Mouse (Mus musculus) ES-E14 (cell line): Measurements from ENCODE around the gene Rgs1. TPM values are rescaled to one million over a fixed set of nuclear protein-coding genes. Genes with fewer than 3 reads are reported as not detected.

Experiments
- DNase-seq: peaks from one replicate; pipeline ENCODE4 v3.0.0-alpha.2; 2013; ENCODE audit warnings: low read depth, low spot score
- H3K27ac ChIP-seq: 2 replicates; pipeline ENCODE4 v1.5.1; 2012; ENCODE audit warnings: low read depth, mild to moderate bottlenecking, low read length, moderate library complexity, mixed read lengths; ENCODE audit not compliant: poor library complexity, insufficient read depth, severe bottlenecking
- H3K36me3 ChIP-seq: 2 replicates; pipeline ENCODE4 v1.6.1; 2012; ENCODE audit warnings: mild to moderate bottlenecking, low read length, moderate library complexity, mixed read lengths; ENCODE audit not compliant: control insufficient read depth, poor library complexity, insufficient read depth, severe bottlenecking
- H3K4me1 ChIP-seq, 2 experiments: fragments of 150-350 bp in 1 of 2; sonication (generic) in 1 of 2; 2 replicates each; pipeline ENCODE4 v1.6.1; 2012; ENCODE audit warnings: low read length in 2 of 2, mild to moderate bottlenecking in 1 of 2, mixed read lengths in 1 of 2; ENCODE audit not compliant: control insufficient read depth in 2 of 2, insufficient read depth in 2 of 2, poor library complexity in 1 of 2
- H3K4me3 ChIP-seq, 2 experiments: fragments of 150-350 bp in 1 of 2; sonication (generic) in 1 of 2; 2 replicates each; pipeline ENCODE4 v1.5.1; 2012; ENCODE audit warnings: low read length in 2 of 2, low read depth in 1 of 2, mild to moderate bottlenecking in 1 of 2, mixed read lengths in 1 of 2; ENCODE audit not compliant: insufficient read depth in 1 of 2, poor library complexity in 1 of 2, severe bottlenecking in 1 of 2
- H3K9ac ChIP-seq: 2 replicates; pipeline ENCODE4 v1.6.1; 2012; ENCODE audit warnings: low read depth, mild to moderate bottlenecking, low read length, mixed read lengths; ENCODE audit not compliant: poor library complexity, insufficient read depth, severe bottlenecking
- H3K9me3 ChIP-seq: fragments of 150-350 bp; sonication (generic); 2 replicates; pipeline ENCODE4 v1.6.1; 2012; ENCODE audit warnings: low read depth, mild to moderate bottlenecking, low read length; ENCODE audit not compliant: control insufficient read depth, insufficient read depth
- CHD2 ChIP-seq: IDR thresholded peaks from 2 replicates; pipeline ENCODE4 v1.6.1; 2014; ENCODE audit warnings: mild to moderate bottlenecking, low read depth, low read length, inconsistent platforms
- HCFC1 ChIP-seq: IDR thresholded peaks from 2 replicates; pipeline ENCODE4 v1.6.1; 2012; ENCODE audit warnings: low read length, inconsistent platforms, borderline replicate concordance; ENCODE audit not compliant: insufficient read depth
- MAFK ChIP-seq: IDR thresholded peaks from 2 replicates; pipeline ENCODE4 v1.6.1; 2014; ENCODE audit warnings: mild to moderate bottlenecking, low read depth, low read length, inconsistent platforms; ENCODE audit not compliant: insufficient read depth
- ZC3H11A ChIP-seq: IDR thresholded peaks from 2 replicates; pipeline ENCODE4 v1.6.1; 2012; ENCODE audit warnings: low read depth, mild to moderate bottlenecking, inconsistent platforms, low read length, borderline replicate concordance
- ZNF384 ChIP-seq: IDR thresholded peaks from 2 replicates; pipeline ENCODE4 v1.6.1; 2012; ENCODE audit warnings: low read depth, low read length, inconsistent platforms
- in situ Hi-C, 2 experiments: fragments of 600-800 bp; cut with MboI; formaldehyde crosslinking; loops; one replicate each; pipeline ENCODE4 v1.15.1; 2025; ENCODE audit warnings: low sequenced_read_pairs in 2 of 2, inconsistent platforms in 1 of 2; ENCODE audit not compliant: unreplicated experiment in 2 of 2
- total RNA-seq: library from RNA; depleted of rRNA; stranded (reverse); fragments of 300-350 nt; gene quantifications from 2 replicates; pipeline ENCODE4 v1.2.3, GENCODE M21; 2012

Gene Rgs1
- total RNA-seq, 1 experiment, result not detected

GRCm38 (mm10) chr1:144256556-144257331, 7.7 kb upstream of the Rgs1 start:
- Histone ChIP-seq H3K4me3 (no peak overlapping the region), H3K4me1 (no peaks in the 10 kb centered on the region), H3K36me3 (no peaks in the 10 kb centered on the region), H3K9ac (no peak overlapping the region), H3K9me3 (no peaks in the 10 kb centered on the region), H3K27ac (no peak overlapping the region)
- in situ Hi-C loops, result no loop called here
- no peak for TF ChIP-seq ZC3H11A
- TF ChIP-seq CHD2, result no peak
- no peak for TF ChIP-seq MAFK
- TF ChIP-seq HCFC1, result no peak
- TF ChIP-seq ZNF384, result no peak
- no peak for DNase-seq

DNA sequence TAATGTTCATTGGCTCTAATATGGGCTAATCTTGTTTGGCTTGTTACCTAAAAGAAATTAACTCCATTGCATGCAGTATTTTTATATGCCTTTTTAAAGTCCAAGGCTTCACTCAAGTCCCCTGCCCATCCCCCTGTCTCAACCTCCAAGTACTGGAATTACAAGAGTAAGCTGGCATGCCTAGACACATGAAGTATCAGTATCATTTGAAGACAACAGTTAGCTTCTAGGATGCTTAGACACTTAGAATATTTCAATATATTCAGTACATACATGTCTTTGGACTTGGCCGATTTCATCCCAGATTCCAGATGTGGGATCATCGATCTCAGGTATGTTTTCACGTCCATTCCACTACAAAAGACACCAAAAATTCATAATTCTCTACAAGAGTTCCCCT, 836 bp downstream of the Rgs1 start:
- Histone ChIP-seq H3K4me1 (no peaks in the 10 kb centered on the region), H3K9me3 (no peaks in the 10 kb centered on the region), H3K36me3 (no peaks in the 10 kb centered on the region), H3K9ac (no peak overlapping the region), H3K4me3 (no peak overlapping the region), H3K27ac (no peak overlapping the region)
- no peak for TF ChIP-seq HCFC1
- TF ChIP-seq ZC3H11A, result no peak
- TF ChIP-seq ZNF384, result no peak
- no peak for TF ChIP-seq MAFK
- TF ChIP-seq CHD2, result no peak
- in situ Hi-C loops, result no loop called here
- DNase-seq, result no peak

- DNase-seq, result no peak
- TF ChIP-seq HCFC1 (no peak), CHD2 (no peak), ZNF384 (no peak), MAFK (no peak), ZC3H11A (no peak)
- Histone ChIP-seq H3K9ac (no peak overlapping the region), H3K27ac (no peak overlapping the region), H3K9me3 (no peaks in the 10 kb centered on the region), H3K4me3 (no peak overlapping the region), H3K36me3 (no peaks in the 10 kb centered on the region), H3K4me1 (no peaks in the 10 kb centered on the region)
- in situ Hi-C loops, result no loop called here
Measured at GRCm38 (mm10) chr1:144247382-144247781, 1.7 kb downstream of the Rgs1 start.

DNA sequence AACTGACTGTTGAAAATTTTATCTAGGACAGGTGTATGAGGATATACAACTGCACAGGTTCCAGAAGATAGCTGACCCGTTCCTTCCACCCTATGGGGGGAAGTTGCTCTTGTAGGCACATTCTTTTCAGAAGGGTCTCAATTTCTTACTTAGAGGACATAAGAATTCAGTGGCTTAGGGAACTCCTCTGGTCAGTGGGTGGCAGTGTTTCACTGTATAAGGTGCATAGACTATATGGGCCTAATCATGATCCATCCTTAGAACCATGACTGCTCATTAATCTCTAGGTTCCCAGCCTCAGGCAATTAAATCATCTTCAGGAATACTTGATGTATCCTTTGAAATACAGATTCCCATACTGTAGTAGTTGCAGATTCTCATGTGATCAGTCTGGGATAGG, 5.5 kb downstream of the Rgs1 start:
- DNase-seq, result no peak
- no peak overlapping the region for H3K4me3 ChIP-seq
- H3K9ac ChIP-seq, result no peak overlapping the region
- no peaks in the 10 kb centered on the region for H3K9me3 ChIP-seq
- no peaks in the 10 kb centered on the region for H3K4me1 ChIP-seq
- H3K27ac ChIP-seq, result no peak overlapping the region
- TF ChIP-seq CHD2, result no peak
- no peak for TF ChIP-seq ZC3H11A
- TF ChIP-seq ZNF384, result no peak
- TF ChIP-seq MAFK, result no peak
- TF ChIP-seq HCFC1, result no peak
- H3K36me3 ChIP-seq, result no peaks in the 10 kb centered on the region
- in situ Hi-C loops, result no loop called here

- Histone ChIP-seq H3K9ac (no peak overlapping the region), H3K4me1 (no peaks in the 10 kb centered on the region), H3K36me3 (no peaks in the 10 kb centered on the region), H3K9me3 (no peaks in the 10 kb centered on the region), H3K4me3 (no peak overlapping the region), H3K27ac (no peak overlapping the region)
- in situ Hi-C loops, result no loop called here
- TF ChIP-seq CHD2 (no peak), ZC3H11A (no peak), ZNF384 (no peak), HCFC1 (no peak), MAFK (no peak)
- DNase-seq, result no peak
Measured at GRCm38 (mm10) chr1:144239195-144239594, 9.8 kb downstream of the Rgs1 start.
